In the genomic region with DNA sequence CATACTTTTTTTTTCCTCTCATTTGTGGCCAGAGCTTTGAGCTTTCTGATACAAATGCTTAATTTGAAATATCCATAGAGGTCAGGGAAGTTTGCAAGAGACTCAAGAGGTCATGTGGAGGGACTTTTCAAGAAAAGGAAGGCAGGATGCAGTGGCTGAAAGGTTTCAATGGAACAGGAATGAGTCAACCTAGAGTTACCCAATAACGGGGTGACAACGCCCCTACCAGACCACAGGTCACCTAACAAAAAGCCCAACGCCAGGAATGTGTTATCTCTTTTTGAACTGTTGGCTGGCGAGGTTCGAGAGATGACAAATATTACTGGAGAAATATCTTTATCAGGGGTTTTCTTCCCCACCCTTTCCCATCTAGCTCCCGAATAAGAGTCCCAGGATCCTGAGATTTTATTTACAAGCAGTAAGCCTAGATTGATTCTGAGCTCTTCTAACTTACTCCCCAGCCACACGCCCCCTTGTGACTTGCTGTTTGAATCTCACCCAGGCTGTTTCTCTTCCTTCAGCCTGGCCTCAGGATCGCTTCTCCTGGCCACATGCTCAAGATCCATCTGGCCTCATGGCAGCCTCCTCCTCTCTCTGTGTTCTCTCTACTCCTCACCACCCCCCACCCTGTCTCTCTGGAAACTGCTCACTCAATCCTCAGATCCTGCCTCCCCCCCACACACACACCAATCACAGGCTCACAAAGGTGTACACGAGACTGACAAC, we compare ENCODE assay signal across 9 mouse cellular contexts. TPM values are rescaled to one million over a fixed set of nuclear protein-coding genes. Genes with fewer than 3 reads are reported as not detected.
A peak's percentile ranks its signal among the peaks of the same experiment; 100 is the strongest.
DNase-seq lines count a peak whose midpoint lies in the region.
"Had no signal": no experiment of that assay in that cellular context is flagged by ENCODE, and none has a peak within 500 bp of the region (broad histone marks: within the 10 kb centered on the region; RNA-seq: fewer than 3 reads in every experiment).

No protein-coding gene starts in this region.

- DNase-seq in cerebellum, adult 11 months, result peak; percentile 38
- DNase-seq in cerebellum, adult 8-10 months, result no peak
- peak; percentile 23 to 24 for DNase-seq in layer of hippocampus, adult 18-20 months (ENCODE audit: low spot score in 2 of 2)
- no peak for DNase-seq in layer of hippocampus, postnatal 25 days (ENCODE audit: extremely low spot score in 1 of 2, low spot score in 1 of 2)
- DNase-seq in 3T3-L1 (ENCODE audit: low read depth, low spot score), result peak; percentile 66
- DNase-seq in cerebellum, adult 9-10 months, result peak; percentile 67
- no peak for DNase-seq in ovary, postnatal 10 days (ENCODE audit: low spot score)
- no peak for DNase-seq in testis, postnatal 14 days (ENCODE audit: low spot score)

RNA-seq across cellular contexts. Expression of a gene that starts 13.0 kb away (rescaled TPM):
- under 1 TPM; 0.54 to 0.68 TPM for total RNA-seq in layer of hippocampus, adult 18-20 months (2021)
- 1 to 10 TPM in 1 of 2 experiments, under 1 TPM in 1; 0.56 to 1.2 TPM for total RNA-seq in layer of hippocampus, postnatal 25 days (2021)
- total RNA-seq: adrenal gland, postnatal 4 days had no signal

RNA-seq across cellular contexts. Expression of a gene that starts 45.5 kb away (rescaled TPM):
- 100 to 1,000 TPM; 207 to 209 TPM for total RNA-seq in layer of hippocampus, adult 18-20 months (2021)
- 100 to 1,000 TPM; 218 to 235 TPM for total RNA-seq in layer of hippocampus, postnatal 25 days (2021)

RNA-seq across cellular contexts. Expression of a gene that starts 46.9 kb away (rescaled TPM):
- total RNA-seq in layer of hippocampus, adult 18-20 months (2021), result 10 to 100 TPM; 59.0 to 59.3 TPM
- total RNA-seq in layer of hippocampus, postnatal 25 days (2021), result 10 to 100 TPM; 56.1 to 63.8 TPM

Comparison
In these comparisons a context has a peak if more than half of its experiments do, and no peak if none do; other contexts are left out.
1. DNase-seq: peak in cerebellum, adult 11 months (single experiment), layer of hippocampus, adult 18-20 months (2 of 2), 3T3-L1 (single experiment) and cerebellum, adult 9-10 months (single experiment); none in cerebellum, adult 8-10 months (single experiment), layer of hippocampus, postnatal 25 days (0 of 2), ovary, postnatal 10 days (single experiment) and testis, postnatal 14 days (single experiment).